Mouse (Mus musculus): Measurements from ENCODE around the gene Echdc3.

DNA sequence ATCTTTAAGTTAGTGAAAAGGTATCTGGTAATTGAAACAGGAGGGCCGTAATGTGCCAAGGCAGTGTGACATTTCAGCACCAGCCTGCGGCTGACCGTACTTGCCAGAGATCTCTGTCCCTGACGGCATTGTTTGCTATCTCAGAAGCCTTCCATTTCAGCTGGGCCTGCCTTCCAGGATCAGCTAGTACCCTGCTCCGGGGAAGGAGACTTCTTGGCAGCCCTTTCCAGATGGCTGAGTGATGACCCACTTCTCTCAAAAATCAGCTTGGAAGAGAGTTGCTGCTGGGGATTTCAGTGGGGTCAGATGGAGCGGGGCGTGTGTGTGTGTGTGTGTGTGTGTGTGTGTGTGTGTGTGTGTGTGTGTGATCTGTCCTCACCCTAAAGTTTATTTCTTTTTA lies 65.9 kb downstream of the Echdc3 start:
- TF ChIP-seq CTCF (IDR thresholded peaks at IDR 0.05; ENCODE audit: extremely low read depth, insufficient read depth, low read length) (no peak), POLR2A (IDR thresholded peaks at IDR 0.05; ENCODE audit: extremely low read depth, insufficient read depth, low read length) (no peak)

Measured in cortical plate, adult 2 months (tissue).